Mouse (Mus musculus) brain, embryonic 14.5 days (tissue): ENCODE results near the gene Dab2ip.

Experiments used
- CTCF ChIP-seq: fragments of 200-500 bp; IDR thresholded peaks from 2 replicates; pipeline ENCODE4 v1.5.1; 2012; ENCODE audit warnings: inconsistent platforms, mild to moderate bottlenecking, moderate library complexity, borderline replicate concordance; ENCODE audit not compliant: insufficient read depth, insufficient read length; ENCODE audit errors: extremely low read depth
- POLR2A ChIP-seq: fragments of 200-500 bp; IDR thresholded peaks from 2 replicates; pipeline ENCODE4 v1.6.1; 2012; ENCODE audit warnings: mild to moderate bottlenecking, inconsistent platforms, borderline replicate concordance; ENCODE audit not compliant: poor library complexity, insufficient read depth, insufficient read length, severe bottlenecking; ENCODE audit errors: extremely low read depth

GRCm38 (mm10) chr2:35693037-35693436, 135.0 kb downstream of the Dab2ip start:
- TF ChIP-seq CTCF (no peak), POLR2A (no peak)
